Mouse (Mus musculus) layer of hippocampus, postnatal 10 days (tissue): Measurements from ENCODE around the gene 1810009A15Rik. TPM values are rescaled to one million over a fixed set of nuclear protein-coding genes. Genes with fewer than 3 reads are reported as not detected.
"Not testable (repeated sequence)": the region's sequence is repeated elsewhere in the genome, so short reads cannot be mapped to it uniquely, and the experiment has no call there.

Experiments
- DNase-seq, 2 experiments: peaks; one replicate each; pipeline ENCODE4 v3.0.0; 2021; ENCODE audit warnings: low spot score in 2 of 2
- long read RNA-seq: library from polyadenylated mRNA; stranded (forward); transcript quantifications from one replicate; pipeline ENCODE4 v2.0.0, GENCODE M21; 2023
- total RNA-seq, 2 experiments: library from RNA; stranded (reverse); gene quantifications; 2 replicates each; pipeline ENCODE4 v1.2.3; 2021

Gene 1810009A15Rik
- total RNA-seq: 10 to 100 TPM; 18.9 to 27.6 TPM
- long read RNA-seq, transcript 1810009A15Rik-201 (4 exons, 806 nt): major isoform, 32 of 34 reads
- long read RNA-seq, partial matches to known transcripts: 0 of 34 reads
- long read RNA-seq, other reads (novel, unspliced or antisense): 1 of 34 reads

- peak; percentile 93 to 95 for DNase-seq
Measured at GRCm38 (mm10) chr19:8888511-8889385, at the start of gene 1810009A15Rik, which contains the start of gene Gm49416. TSS of gene 1810009A15Rik (plus strand) at chr19:8888853. TSS of gene Gm49416 (plus strand) at chr19:8888926.

- DNase-seq: peak; percentile 70 to 78
Measured at GRCm38 (mm10) chr19:8839103-8839907, 49.3 kb upstream of the 1810009A15Rik start, which contains the start of gene Gng3. TSS of gene Gng3 (minus strand) at chr19:8839194.

- DNase-seq: peak; percentile 71 to 75
Measured at GRCm38 (mm10) chr19:8839908-8840791, 48.5 kb upstream of the 1810009A15Rik start.

- DNase-seq: no peak
Measured at GRCm38 (mm10) chr19:8841012-8841411, 47.6 kb upstream of the 1810009A15Rik start.

- DNase-seq: no peak
Measured at GRCm38 (mm10) chr19:8842961-8843360, 45.7 kb upstream of the 1810009A15Rik start.

DNA sequence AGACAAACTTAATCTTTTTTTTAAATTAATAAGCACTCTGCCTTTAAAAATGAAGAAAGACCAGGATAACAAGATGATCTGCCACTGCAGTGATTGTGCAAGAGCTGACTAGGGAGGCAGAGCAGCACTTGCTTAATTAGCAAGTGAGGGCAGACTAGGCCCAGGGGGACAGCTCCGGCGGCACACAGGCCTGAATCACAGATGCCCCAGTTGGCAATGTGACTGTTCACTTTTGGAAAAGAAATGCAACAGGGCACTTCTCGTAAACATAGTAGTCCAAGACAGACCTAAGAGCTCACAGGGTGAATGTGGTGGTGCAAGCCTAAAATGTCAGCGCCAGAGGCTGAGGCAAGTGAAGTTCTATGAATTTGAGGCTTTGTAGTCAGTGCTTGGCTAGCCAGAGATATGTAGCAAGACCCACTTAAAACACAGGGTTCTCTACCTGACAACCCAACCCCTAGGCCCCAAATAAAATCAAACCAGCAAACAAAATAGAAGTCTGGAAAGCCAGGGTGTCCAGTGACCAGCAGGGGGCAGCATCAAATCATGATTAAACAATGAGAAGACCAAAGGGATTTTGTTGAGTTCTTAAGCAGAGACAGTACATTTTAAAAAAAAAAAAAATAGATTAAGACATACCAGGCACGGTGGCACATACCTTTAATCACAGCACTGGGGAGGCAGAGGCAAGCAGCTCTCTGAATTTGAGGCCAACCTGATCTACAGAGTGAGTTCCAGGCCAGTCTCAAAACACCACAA lies 44.1 kb upstream of the 1810009A15Rik start:
- peak; percentile 83 to 86 for DNase-seq

DNA sequence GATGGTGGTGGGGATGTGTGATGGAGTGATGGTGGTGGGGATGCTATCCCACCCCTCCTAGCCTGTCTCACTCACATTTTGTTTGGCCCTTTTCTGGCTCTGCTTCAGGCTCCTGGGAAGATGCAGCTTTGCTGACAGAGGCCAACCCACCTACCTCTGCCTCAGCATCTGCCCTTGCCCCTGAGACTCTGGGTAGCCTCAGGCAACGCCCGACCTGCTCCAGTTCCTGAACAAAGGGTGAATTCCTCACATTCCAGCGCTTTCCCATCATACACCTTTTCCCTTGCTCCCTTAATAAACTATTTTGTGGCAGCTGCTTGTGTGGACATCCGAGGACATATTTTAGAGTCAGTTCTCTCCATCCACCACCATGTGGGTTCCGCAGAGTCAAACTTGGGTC lies 40.3 kb upstream of the 1810009A15Rik start:
- DNase-seq: no peak

GRCm38 (mm10) chr19:8850402-8850901 lies 38.2 kb upstream of the 1810009A15Rik start, which contains the start of gene Lrrn4cl:
TSS of gene Lrrn4cl (plus strand) at chr19:8850768.
- DNase-seq: no peak

GRCm38 (mm10) chr19:8851639-8852038 lies 37.0 kb upstream of the 1810009A15Rik start:
- DNase-seq: no peak

DNA sequence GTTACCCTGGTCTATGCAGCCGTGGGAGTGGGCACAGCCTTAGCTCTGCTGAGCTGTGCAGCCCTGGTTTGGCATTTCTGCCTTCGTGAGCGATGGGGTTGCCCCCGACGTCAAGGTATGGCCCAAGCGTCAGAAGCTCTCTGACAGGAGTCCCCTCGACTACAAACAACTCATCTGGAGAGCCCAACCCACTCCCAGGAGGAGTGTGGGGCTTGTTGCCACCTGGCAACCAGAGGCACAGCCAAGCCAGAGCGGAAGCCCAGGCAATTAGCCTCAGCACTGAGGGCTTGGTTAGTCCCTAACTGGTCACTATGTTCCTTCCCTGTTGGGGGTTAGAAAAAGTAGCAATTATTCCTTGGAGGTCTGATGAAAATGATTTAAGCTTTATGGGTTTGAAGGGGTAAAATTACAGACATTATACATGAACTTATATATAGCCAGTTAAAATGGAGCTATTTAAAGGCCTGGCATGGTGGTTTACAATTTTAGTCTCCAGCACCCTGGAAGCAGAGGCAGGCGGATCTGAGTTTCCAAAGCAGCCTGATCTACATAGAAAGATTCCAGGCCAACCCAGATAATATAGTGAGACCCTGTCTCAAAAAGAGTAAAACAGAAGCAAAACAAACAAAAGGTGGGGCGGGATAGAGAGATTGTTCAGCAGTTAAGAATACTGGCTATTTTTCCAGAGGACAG lies 36.3 kb upstream of the 1810009A15Rik start:
- no peak for DNase-seq

- DNase-seq: no peak
Measured at GRCm38 (mm10) chr19:8853117-8853516, 35.5 kb upstream of the 1810009A15Rik start.

DNA sequence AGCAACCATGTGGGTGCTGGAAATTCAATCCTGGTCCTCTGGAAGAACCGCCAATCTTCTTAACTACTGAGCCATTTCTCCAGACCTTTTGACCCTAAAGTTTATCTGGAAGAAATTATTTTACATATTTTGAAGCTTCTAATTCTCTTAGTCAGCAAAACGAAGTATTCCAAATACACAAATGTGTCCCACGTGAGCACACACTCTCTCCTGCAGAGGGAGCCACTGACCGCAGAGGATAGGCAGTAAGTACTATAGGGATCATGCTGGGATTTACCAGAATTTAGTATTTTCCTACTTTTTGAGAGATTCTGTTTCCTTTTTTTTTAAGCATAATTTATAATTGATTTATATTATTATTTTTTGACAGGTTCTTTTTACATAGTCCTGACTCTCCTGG lies 31.0 kb upstream of the 1810009A15Rik start:
- DNase-seq: peak in 1 of 2 experiments; percentile 45

DNA sequence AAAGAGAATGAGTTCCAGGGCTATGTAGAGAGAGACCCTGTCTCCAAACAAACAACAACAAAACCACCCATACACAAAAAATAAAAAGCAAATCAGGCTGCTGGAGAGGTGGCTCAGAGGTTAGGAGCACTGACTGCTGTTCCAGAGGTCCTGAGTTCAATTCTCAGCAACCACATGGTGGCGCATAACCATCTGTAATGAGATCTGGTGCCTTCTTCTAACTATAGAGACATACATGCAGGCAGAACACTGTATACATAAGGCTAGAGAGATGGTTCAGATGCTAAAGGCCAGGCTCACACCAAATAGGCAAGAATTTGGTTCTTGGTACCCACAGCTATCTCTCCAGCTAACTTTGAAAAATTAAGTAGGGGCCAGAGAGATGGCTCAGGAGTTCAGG lies 29.6 kb upstream of the 1810009A15Rik start:
- no peak for DNase-seq

- no peak for DNase-seq
Measured at GRCm38 (mm10) chr19:8864265-8864664, 24.4 kb upstream of the 1810009A15Rik start.

DNA sequence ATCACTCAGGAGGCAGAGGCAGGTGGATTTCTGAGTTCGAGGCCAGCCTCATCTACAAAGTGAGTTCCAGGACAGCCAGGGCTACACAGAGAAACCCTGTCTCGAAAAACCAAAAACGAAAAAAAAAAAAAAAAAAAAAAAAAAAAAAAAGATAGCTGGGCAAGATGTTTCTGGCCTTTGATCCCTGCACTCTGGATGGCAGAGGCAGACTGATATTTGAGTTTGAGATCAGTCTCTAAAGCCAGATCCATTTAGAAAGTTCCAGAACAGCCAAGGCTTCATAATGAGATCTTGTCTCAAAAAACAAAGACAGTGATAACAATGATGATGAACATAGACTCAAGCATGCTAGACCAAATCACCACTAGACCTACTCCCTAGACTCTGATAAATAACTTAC lies 18.3 kb upstream of the 1810009A15Rik start:
- DNase-seq: not testable (repeated sequence)

DNA sequence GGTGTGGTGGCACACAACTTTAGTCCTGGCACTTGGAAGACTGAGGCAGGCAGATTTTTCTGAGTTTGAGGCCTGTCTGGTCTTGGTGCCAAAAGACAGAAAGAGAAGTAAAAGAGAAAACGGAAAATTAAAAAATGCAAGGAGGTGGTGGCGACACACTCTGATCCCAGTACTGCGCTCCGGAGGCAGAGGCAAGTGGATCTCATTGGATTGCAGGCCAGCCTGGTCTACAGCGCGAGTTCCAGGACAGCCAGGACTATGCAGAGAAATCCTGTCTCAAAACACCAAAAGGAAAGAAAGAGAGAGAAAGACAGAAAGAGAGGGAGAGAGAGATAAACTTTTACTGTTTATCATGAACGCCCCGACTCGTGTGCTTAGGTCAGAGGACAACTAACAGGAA lies 17.8 kb upstream of the 1810009A15Rik start:
- DNase-seq: no peak

DNA sequence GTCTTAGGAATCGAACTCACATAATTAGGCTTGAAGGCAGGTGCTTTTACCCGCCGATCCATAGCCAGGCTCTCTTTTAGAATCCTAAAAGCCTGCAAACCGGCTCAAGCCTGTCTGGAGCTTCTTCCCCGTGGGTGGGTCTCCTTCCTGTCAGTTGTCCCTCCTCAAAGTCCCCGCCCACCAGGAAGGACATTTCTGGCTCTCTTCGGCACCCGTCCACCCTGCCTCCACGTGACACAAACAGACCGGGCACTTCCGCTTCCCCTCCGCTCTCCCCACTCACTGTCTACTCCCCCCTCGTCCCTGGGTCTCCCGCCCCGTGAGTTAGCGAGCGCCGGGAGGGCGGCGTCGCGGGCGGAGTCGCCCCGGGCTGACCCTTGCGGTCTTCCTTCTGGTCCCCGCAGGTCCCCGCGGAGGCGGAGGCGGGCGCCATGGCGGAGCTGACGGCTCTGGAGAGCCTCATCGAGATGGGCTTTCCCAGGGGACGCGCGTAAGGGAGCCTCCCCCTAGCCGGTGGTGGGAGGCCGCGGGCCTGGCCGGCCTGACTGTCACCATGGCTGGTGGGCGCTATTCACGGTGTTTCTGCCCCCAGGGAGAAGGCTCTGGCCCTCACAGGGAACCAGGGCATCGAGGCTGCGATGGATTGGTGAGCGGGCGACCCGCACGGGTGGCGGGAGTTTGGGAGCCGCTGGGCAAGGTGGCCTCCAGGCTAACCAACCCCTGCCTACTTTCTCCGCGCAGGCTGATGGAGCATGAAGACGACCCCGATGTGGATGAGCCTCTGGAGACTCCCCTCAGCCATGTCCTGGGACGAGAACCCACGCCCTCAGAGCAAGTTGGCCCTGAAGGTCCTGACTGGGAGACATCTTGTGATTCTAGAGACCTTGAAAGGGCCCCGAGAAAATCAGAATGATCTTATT lies 17.1 kb upstream of the 1810009A15Rik start, which contains the start of gene Ubxn1:
TSS of gene Ubxn1 (plus strand) at position 230 of the 920 bp plus-strand sequence.
- peak; percentile 97 for DNase-seq
